Mouse (Mus musculus) B cell, adult 62 days (primary cell): ENCODE results near the gene Gjb4. TPM values are rescaled to one million over a fixed set of nuclear protein-coding genes. Genes with fewer than 3 reads are reported as not detected.

ENCODE experiments used
- total RNA-seq: library from RNA; stranded (reverse); gene quantifications from 4 replicates; pipeline ENCODE4 v1.2.4, GENCODE M21; 2023

The Gjb4 gene
- total RNA-seq: not detected in 4 replicates

GRCm38 (mm10) chr4:127353951-127354438, at the start of gene Gjb4:
Gene Gjb4, minus strand, starts transcription at chr4:127354081.

GRCm38 (mm10) chr4:127358018-127358417, 4.1 kb upstream of the Gjb4 start, which contains the start of gene Gjb5:
Gene Gjb5, minus strand, starts transcription at chr4:127358181.

GRCm38 (mm10) chr4:127330181-127331100, 23.4 kb downstream of the Gjb4 start, which contains the start of gene Gjb3:
Gene Gjb3, minus strand, starts transcription at chr4:127330844.

GRCm38 (mm10) chr4:127313861-127314260, 40.0 kb downstream of the Gjb4 start, which contains the start of gene Gja4:
Gene Gja4, minus strand, starts transcription at chr4:127314039.

Other genes starting within 250 kb of the Gjb4 start
- gene Tmem35b, start 230.4 kb downstream of the Gjb4 start, total RNA-seq: 6.9 to 9.3 TPM (median 7.7 TPM) in 4 replicates
- 0.42 to 1.5 TPM (median 0.82 TPM) in 4 replicates for gene Dlgap3, start 184.9 kb downstream of the Gjb4 start, total RNA-seq
- gene Smim12, start 110.3 kb downstream of the Gjb4 start, total RNA-seq: 18.9 to 22.4 TPM (median 21.8 TPM) in 4 replicates
- not detected in 4 replicates for gene Gja4, start 40.0 kb downstream of the Gjb4 start, total RNA-seq
- not detected in 4 replicates for gene Gjb3, start 23.2 kb downstream of the Gjb4 start, total RNA-seq
- not detected in 4 replicates for gene Gjb5, start 4.1 kb upstream of the Gjb4 start, total RNA-seq